Mouse (Mus musculus) forebrain, embryonic 15.5 days (tissue): ENCODE results near the gene Nup54. TPM values are rescaled to one million over a fixed set of nuclear protein-coding genes. Genes with fewer than 3 reads are reported as not detected.

Experiments used
- ATAC-seq: fragments of 200-750 bp; cut with Nextera tagmentation; replicated peaks from 2 replicates; pipeline ENCODE4 v1.8.0; 2017; ENCODE audit warnings: mild to moderate bottlenecking, moderate TSS enrichment, moderate library complexity
- H3K27ac ChIP-seq: fragments of 300-500 bp; sonication (generic); replicated peaks from 2 replicates; pipeline ENCODE4 v1.5.1; 2015; ENCODE audit warnings: mild to moderate bottlenecking, inconsistent platforms
- H3K27me3 ChIP-seq: fragments of 300-500 bp; sonication (generic); 2 replicates; pipeline ENCODE4 v1.6.1; 2015; ENCODE audit warnings: inconsistent platforms
- H3K36me3 ChIP-seq: fragments of 300-500 bp; sonication (generic); 2 replicates; pipeline ENCODE4 v1.6.1; 2015; ENCODE audit warnings: mild to moderate bottlenecking, inconsistent platforms
- H3K4me1 ChIP-seq: fragments of 300-500 bp; sonication (generic); 2 replicates; pipeline ENCODE4 v1.6.1; 2015; ENCODE audit warnings: inconsistent platforms
- H3K4me2 ChIP-seq: fragments of 300-500 bp; sonication (generic); replicated peaks from 2 replicates; pipeline ENCODE4 v1.6.1; 2015; ENCODE audit warnings: mild to moderate bottlenecking, inconsistent platforms
- H3K4me3 ChIP-seq: fragments of 300-500 bp; sonication (generic); 2 replicates; pipeline ENCODE4 v1.5.1; 2015; ENCODE audit warnings: mild to moderate bottlenecking, inconsistent platforms
- H3K9ac ChIP-seq: fragments of 300-500 bp; sonication (generic); replicated peaks from 2 replicates; pipeline ENCODE4 v1.6.1; 2015; ENCODE audit warnings: mild to moderate bottlenecking, inconsistent platforms
- H3K9me3 ChIP-seq: fragments of 300-500 bp; sonication (generic); 2 replicates; pipeline ENCODE4 v1.6.1; 2016; ENCODE audit warnings: inconsistent platforms
- WGBS: fragments of 180-500 bp; shearing (Covaris S2); methylation state at CpG from one replicate; pipeline ENCODE4 v1.1.7; 2015; ENCODE audit warnings: mixed read lengths; 5-methylcytosine and 5-hydroxymethylcytosine counted together
- polyA plus RNA-seq: library from polyadenylated mRNA; unstranded; fragments of >200 nt; fragmentation: Nextera tagmentation; extraction: Ambion mirVana; gene quantifications from 2 replicates; pipeline ENCODE4 v1.2.1, GENCODE M21; 2015

The Nup54 gene
- polyA plus RNA-seq, 1 experiment from 2014 or later, result 55.7 TPM

- no peaks in the 10 kb centered on the region for H3K9me3 ChIP-seq
- no peaks in the 10 kb centered on the region for H3K27me3 ChIP-seq
- WGBS, result 93% methylated on average over 5 of the region's 5 CpGs
- no peak overlapping the region for H3K9ac ChIP-seq
- peaks cover 14% of the 10 kb centered on the region; the same call in 1 of the 2 replicates for H3K36me3 ChIP-seq
- H3K4me3 ChIP-seq, result no peak overlapping the region
- no peak overlapping the region for H3K4me2 ChIP-seq
- H3K27ac ChIP-seq, result no peak overlapping the region
- no peaks in the 10 kb centered on the region for H3K4me1 ChIP-seq
- no peak for ATAC-seq
These were observed 24.5 kb downstream of the Nup54 start for GRCm38 (mm10) chr5:92410486-92410885.

GRCm38 (mm10) chr5:92409361-92410155, 25.5 kb downstream of the Nup54 start:
- Histone ChIP-seq H3K36me3 (peaks cover 6% of the 10 kb centered on the region; the same call in 1 of the 2 replicates), H3K27me3 (no peaks in the 10 kb centered on the region), H3K9ac (no peak overlapping the region), H3K4me2 (no peak overlapping the region), H3K9me3 (no peaks in the 10 kb centered on the region), H3K27ac (no peak overlapping the region), H3K4me1 (no peaks in the 10 kb centered on the region), H3K4me3 (no peak overlapping the region)
- no peak for ATAC-seq
- 91% methylated on average over 9 of the region's 9 CpGs for WGBS

GRCm38 (mm10) chr5:92404400-92404678, 30.7 kb downstream of the Nup54 start:
- 35% methylated on average over 2 of the region's 2 CpGs for WGBS
- 0 out of 2 replicates have a peak, but pooled peaks have one; percentile 51 for ATAC-seq
- H3K27me3 ChIP-seq, result no peaks in the 10 kb centered on the region
- H3K4me1 ChIP-seq, result peaks cover 9% of the 10 kb centered on the region; the same call in 1 of the 2 replicates
- H3K36me3 ChIP-seq, result no peaks in the 10 kb centered on the region
- no peak overlapping the region for H3K9ac ChIP-seq
- no peaks in the 10 kb centered on the region for H3K9me3 ChIP-seq
- no peak overlapping the region for H3K4me2 ChIP-seq
- no peak overlapping the region for H3K4me3 ChIP-seq
- H3K27ac ChIP-seq, result no peak overlapping the region

- Histone ChIP-seq H3K27me3 (no peaks in the 10 kb centered on the region), H3K4me2 (no peak overlapping the region), H3K4me1 (peaks cover 9% of the 10 kb centered on the region; the same call in 1 of the 2 replicates), H3K36me3 (no peaks in the 10 kb centered on the region), H3K9me3 (no peaks in the 10 kb centered on the region), H3K27ac (no peak overlapping the region), H3K4me3 (no peak overlapping the region), H3K9ac (no peak overlapping the region)
- WGBS, result 34% methylated on average over 10 of the region's 10 CpGs
- peak; percentile 57; the same call in 1 of the 2 replicates for ATAC-seq
These were observed 31.2 kb downstream of the Nup54 start for GRCm38 (mm10) chr5:92403562-92404399.

GRCm38 (mm10) chr5:92402816-92403215, 32.2 kb downstream of the Nup54 start:
- Histone ChIP-seq H3K36me3 (no peaks in the 10 kb centered on the region), H3K9me3 (no peaks in the 10 kb centered on the region), H3K27ac (no peak overlapping the region), H3K27me3 (no peaks in the 10 kb centered on the region), H3K4me1 (peaks cover 9% of the 10 kb centered on the region; the same call in 1 of the 2 replicates), H3K9ac (no peak overlapping the region), H3K4me2 (no peak overlapping the region), H3K4me3 (no peak overlapping the region)
- WGBS, result 83% methylated on average over 9 of the region's 9 CpGs
- ATAC-seq, result no peak

GRCm38 (mm10) chr5:92398153-92398552, 36.9 kb downstream of the Nup54 start:
- peak; percentile 86 for ATAC-seq
- WGBS, result 21% methylated on average over 5 of the region's 5 CpGs
- no peaks in the 10 kb centered on the region for H3K36me3 ChIP-seq

DNA sequence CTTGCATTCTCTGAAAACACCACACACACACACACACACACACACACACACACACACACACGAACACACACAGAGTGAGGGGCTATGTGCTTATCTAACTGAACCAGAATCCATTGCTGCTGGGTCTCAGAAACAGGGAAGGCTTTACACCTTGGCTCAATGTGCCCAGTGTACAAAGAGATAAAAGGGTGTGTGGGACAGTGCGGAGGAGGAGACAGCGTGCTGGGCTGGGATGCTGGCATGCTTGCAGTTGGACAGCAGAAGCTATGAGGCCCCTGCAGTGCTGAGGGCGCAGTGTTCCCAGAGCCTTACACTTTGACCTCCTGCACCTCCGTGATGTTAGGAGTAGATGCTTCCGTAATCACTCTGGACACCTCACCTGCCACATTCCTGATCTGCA, 38.5 kb downstream of the Nup54 start:
- WGBS, result 89% methylated on average over 6 of the region's 6 CpGs
- no peak for ATAC-seq
- Histone ChIP-seq H3K4me1 (no peaks in the 10 kb centered on the region), H3K9me3 (no peaks in the 10 kb centered on the region), H3K4me2 (no peak overlapping the region), H3K4me3 (no peak overlapping the region), H3K27ac (no peak overlapping the region), H3K27me3 (peaks cover 14% of the 10 kb centered on the region; the same call in 1 of the 2 replicates), H3K9ac (no peak overlapping the region), H3K36me3 (no peaks in the 10 kb centered on the region)

More at GRCm38 (mm10) chr5:92398153-92398552, 36.9 kb downstream of the Nup54 start:
- no peaks in the 10 kb centered on the region for H3K4me1 ChIP-seq
- H3K9me3 ChIP-seq, result no peaks in the 10 kb centered on the region
- H3K4me3 ChIP-seq, result no peak overlapping the region
- H3K9ac ChIP-seq, result no peak overlapping the region
- H3K27me3 ChIP-seq, result peaks cover 7% of the 10 kb centered on the region; the same call in 1 of the 2 replicates
- H3K27ac ChIP-seq, result no peak overlapping the region
- no peak overlapping the region for H3K4me2 ChIP-seq

DNA sequence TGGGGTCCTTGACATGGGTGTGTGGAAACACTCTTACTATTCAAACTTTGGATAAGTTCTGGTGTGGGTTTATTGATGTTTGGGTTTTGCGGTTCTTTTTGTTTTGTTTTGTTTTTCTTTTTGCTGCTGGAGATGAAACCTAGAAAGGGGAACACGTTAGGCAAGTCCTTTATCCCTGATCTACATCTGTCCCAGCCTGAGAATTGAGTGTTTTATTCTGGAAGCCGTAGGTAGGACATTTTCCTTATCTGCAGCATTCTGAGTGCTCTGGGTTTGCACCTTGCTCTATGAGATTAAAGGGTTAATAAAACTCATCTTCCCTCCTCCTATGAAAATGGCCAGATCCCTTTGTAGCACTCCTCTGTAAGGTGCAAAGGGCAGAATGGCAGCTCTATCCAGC, 39.3 kb downstream of the Nup54 start:
- H3K27me3 ChIP-seq, result peaks cover 15% of the 10 kb centered on the region; the same call in 1 of the 2 replicates
- no peak overlapping the region for H3K27ac ChIP-seq
- ATAC-seq, result no peak
- H3K4me1 ChIP-seq, result no peaks in the 10 kb centered on the region
- H3K9me3 ChIP-seq, result no peaks in the 10 kb centered on the region
- H3K4me3 ChIP-seq, result no peak overlapping the region
- no peak overlapping the region for H3K4me2 ChIP-seq
- no peak overlapping the region for H3K9ac ChIP-seq
- H3K36me3 ChIP-seq, result no peaks in the 10 kb centered on the region
- WGBS, result 85% methylated on average over 3 of the region's 3 CpGs

DNA sequence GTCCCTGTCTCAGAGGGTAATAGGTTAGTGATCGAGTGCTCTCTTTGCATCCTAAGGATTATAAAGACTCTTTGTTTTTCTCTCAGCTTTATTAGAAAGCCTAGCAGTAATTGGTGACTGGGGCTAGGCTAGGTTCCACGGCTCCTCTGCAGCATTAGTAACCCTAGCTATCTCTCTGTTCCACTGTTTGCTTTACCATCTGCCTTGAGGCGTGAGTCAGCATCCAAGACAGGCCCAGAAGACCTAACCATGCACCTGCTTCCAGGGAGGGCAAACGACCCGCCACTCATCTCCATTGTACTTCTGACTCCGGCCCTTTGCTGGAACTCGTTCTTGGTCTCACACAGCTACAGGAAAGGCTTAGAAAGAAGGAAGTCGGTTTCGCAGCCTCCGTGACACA, 41.2 kb downstream of the Nup54 start:
- H3K4me3 ChIP-seq, result no peak overlapping the region
- ATAC-seq, result no peak
- no peak overlapping the region for H3K4me2 ChIP-seq
- H3K36me3 ChIP-seq, result no peaks in the 10 kb centered on the region
- 59% methylated on average over 10 of the region's 10 CpGs for WGBS
- H3K9ac ChIP-seq, result no peak overlapping the region
- H3K4me1 ChIP-seq, result no peaks in the 10 kb centered on the region
- no peak overlapping the region for H3K27ac ChIP-seq
- H3K27me3 ChIP-seq, result peaks cover 15% of the 10 kb centered on the region; the same call in 1 of the 2 replicates
- H3K9me3 ChIP-seq, result no peaks in the 10 kb centered on the region

DNA sequence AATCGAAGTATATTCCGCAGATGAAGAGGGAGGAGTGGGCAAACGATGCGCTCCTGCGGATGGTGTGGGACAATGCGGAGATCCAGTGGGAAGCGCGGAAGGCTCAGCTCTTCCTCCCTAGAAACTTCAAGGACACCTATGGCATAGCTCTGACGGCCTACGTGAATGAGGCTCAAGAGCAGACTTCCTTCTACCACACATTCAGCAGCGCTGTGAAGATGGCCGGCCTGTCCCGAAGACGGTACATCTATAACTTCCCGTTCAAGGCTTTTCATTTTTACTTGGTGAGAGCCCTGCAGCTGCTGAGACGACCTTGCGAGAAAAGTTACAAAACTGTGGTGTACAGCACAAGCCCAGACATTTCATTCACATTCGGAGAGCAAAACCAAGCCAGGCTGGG, 42.5 kb downstream of the Nup54 start:
- Histone ChIP-seq H3K27me3 (peaks cover 15% of the 10 kb centered on the region; the same call in 1 of the 2 replicates), H3K4me2 (peak overlapping the region; percentile 27), H3K27ac (no peak overlapping the region), H3K4me3 (peak overlapping the region; percentile 7; the same call in 1 of the 2 replicates), H3K9ac (no peak overlapping the region), H3K9me3 (no peaks in the 10 kb centered on the region), H3K36me3 (no peaks in the 10 kb centered on the region), H3K4me1 (no peaks in the 10 kb centered on the region)
- ATAC-seq, result no peak
- WGBS, result 44% methylated on average over 18 of the region's 18 CpGs

- H3K36me3 ChIP-seq, result no peaks in the 10 kb centered on the region
- no peak for ATAC-seq
These were observed 44.4 kb downstream of the Nup54 start for GRCm38 (mm10) chr5:92390615-92391014.

GRCm38 (mm10) chr5:92389977-92390376, 45.0 kb downstream of the Nup54 start:
- peaks cover 15% of the 10 kb centered on the region; the same call in 1 of the 2 replicates for H3K27me3 ChIP-seq
- 67% methylated on average over 2 of the region's 2 CpGs for WGBS
- H3K36me3 ChIP-seq, result no peaks in the 10 kb centered on the region
- H3K4me2 ChIP-seq, result no peak overlapping the region
- H3K9ac ChIP-seq, result no peak overlapping the region
- no peaks in the 10 kb centered on the region for H3K4me1 ChIP-seq
- no peaks in the 10 kb centered on the region for H3K9me3 ChIP-seq
- H3K27ac ChIP-seq, result no peak overlapping the region
- H3K4me3 ChIP-seq, result no peak overlapping the region
- ATAC-seq, result no peak

More at GRCm38 (mm10) chr5:92390615-92391014, 44.4 kb downstream of the Nup54 start:
- no peak overlapping the region for H3K4me3 ChIP-seq
- H3K9ac ChIP-seq, result no peak overlapping the region
- WGBS, result 82% methylated on average over 8 of the region's 8 CpGs
- peaks cover 15% of the 10 kb centered on the region; the same call in 1 of the 2 replicates for H3K27me3 ChIP-seq
- no peak overlapping the region for H3K27ac ChIP-seq
- no peaks in the 10 kb centered on the region for H3K4me1 ChIP-seq
- H3K9me3 ChIP-seq, result no peaks in the 10 kb centered on the region
- H3K4me2 ChIP-seq, result no peak overlapping the region
